Mouse (Mus musculus): ENCODE measurements around the gene Map7.

DNA sequence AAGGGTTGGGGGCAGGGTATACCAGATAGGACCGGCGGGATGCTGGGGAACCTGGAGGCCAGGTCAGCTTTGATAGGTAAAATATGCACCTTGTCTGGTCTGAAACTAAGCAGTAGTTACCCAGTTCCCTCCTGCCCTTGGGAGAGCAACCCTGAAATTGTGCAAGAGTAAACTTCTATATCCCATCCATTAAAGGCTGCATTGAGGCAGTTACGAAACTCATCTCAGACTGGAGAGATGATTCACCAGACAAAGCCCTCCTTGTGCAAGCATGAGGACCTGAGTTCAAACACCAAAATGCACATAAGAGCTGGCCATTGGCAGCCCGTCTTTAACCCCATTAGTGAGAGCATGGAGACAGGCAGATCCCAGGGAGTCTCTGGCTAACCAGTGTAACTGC is 19.2 kb downstream of the Map7 start:
- TF ChIP-seq POLR2A (IDR thresholded peaks at IDR 0.05; ENCODE audit: control insufficient read depth, low read depth, low read length) = no peak
- TF ChIP-seq CTCF (IDR thresholded peaks at IDR 0.05; ENCODE audit: control insufficient read depth, insufficient read depth, insufficient replicate concordance, low read depth, low read length) = no peak
